Mouse (Mus musculus): ENCODE data around the gene Ablim1. TPM values are rescaled to one million over a fixed set of nuclear protein-coding genes. Genes with fewer than 3 reads are reported as not detected.

The Ablim1 gene
- total and polyA plus RNA-seq, 3 experiments: 101 to 454 (median 418) TPM

- Histone ChIP-seq H3K79me2 (replicated peaks; ENCODE audit: control insufficient read depth, insufficient read depth, low read length) (peaks cover 3% of the 10 kb centered on the region), H3K4me3 (no peak overlapping the region), H3K36me3 (ENCODE audit: control insufficient read depth, insufficient read depth, low read length) (peaks cover 13% of the 10 kb centered on the region), H3K4me1 (ENCODE audit: control insufficient read depth, insufficient read depth, low read length) (peaks cover 2% of the 10 kb centered on the region; the same call in 1 of the 2 replicates), H3K9ac (ENCODE audit: low read depth, low read length) (no peak overlapping the region), H3K27ac (no peak overlapping the region), H3K27me3 (ENCODE audit: control insufficient read depth, insufficient read depth, low read length) (no peaks in the 10 kb centered on the region; the same call in 1 of the 2 replicates)
- intact Hi-C loops (cut with DNase I): no loop called here
- DNase-seq: no peak
- TF ChIP-seq POLR2A (IDR thresholded peaks at IDR 0.05; ENCODE audit: insufficient read depth, low read depth, low read length) (no peak), CTCF (IDR thresholded peaks at IDR 0.05) (no peak), EP300 (IDR thresholded peaks at IDR 0.05; ENCODE audit: insufficient read depth, low read depth, low read length) (no peak)
- 75% methylated on average over 4 of the region's 4 CpGs for WGBS
Observed at GRCm38 (mm10) chr19:57062746-57063145, 252.0 kb downstream of the Ablim1 start.

DNA sequence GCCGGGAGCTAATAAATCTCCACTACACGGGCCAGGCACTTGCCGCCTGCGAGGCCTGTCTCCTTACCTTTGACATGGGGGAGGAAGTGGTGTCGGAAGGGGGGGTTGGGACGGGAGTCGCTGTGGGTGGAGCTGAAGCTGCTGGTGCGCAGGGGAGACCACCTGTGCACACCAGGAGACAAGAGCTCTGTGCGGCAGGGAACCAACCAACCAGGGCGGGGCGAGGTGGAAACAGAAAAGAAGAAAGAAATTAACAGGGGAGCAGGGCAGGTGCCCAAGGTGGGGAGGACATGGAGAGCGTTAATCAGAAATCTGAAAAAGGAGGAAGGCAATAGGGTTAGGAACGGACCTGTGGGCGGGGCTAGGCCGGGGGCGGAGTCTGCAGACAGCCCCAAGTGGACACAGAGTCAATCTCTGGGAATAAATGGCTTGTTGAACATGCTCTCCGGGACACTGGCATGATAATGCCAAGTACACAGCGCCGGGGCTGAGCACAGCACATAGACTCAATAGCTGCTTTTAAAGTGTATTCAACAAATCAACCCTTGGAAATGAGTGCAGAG is 255.6 kb downstream of the Ablim1 start:
- 71% methylated on average over 19 of the region's 19 CpGs for WGBS
- intact Hi-C loops (cut with DNase I): no loop called here
- Histone ChIP-seq H3K4me3 (no peak overlapping the region), H3K36me3 (ENCODE audit: control insufficient read depth, insufficient read depth, low read length) (peaks cover 3% of the 10 kb centered on the region), H3K27me3 (ENCODE audit: control insufficient read depth, insufficient read depth, low read length) (no peaks in the 10 kb centered on the region), H3K4me1 (ENCODE audit: control insufficient read depth, insufficient read depth, low read length) (no peaks in the 10 kb centered on the region), H3K9ac (ENCODE audit: low read depth, low read length) (no peak overlapping the region), H3K79me2 (replicated peaks; ENCODE audit: control insufficient read depth, insufficient read depth, low read length) (no peaks in the 10 kb centered on the region), H3K27ac (no peak overlapping the region)
- DNase-seq: no peak
- no peak for TF ChIP-seq EP300 (IDR thresholded peaks at IDR 0.05; ENCODE audit: insufficient read depth, low read depth, low read length)
- TF ChIP-seq CTCF (IDR thresholded peaks at IDR 0.05): no peak
- TF ChIP-seq POLR2A (IDR thresholded peaks at IDR 0.05; ENCODE audit: insufficient read depth, low read depth, low read length): no peak

- TF ChIP-seq CTCF (IDR thresholded peaks at IDR 0.05): peak; percentile 71
- no peak for TF ChIP-seq EP300 (IDR thresholded peaks at IDR 0.05; ENCODE audit: insufficient read depth, low read depth, low read length)
- Histone ChIP-seq H3K36me3 (ENCODE audit: control insufficient read depth, insufficient read depth, low read length) (no peaks in the 10 kb centered on the region; the same call in none of the 2 replicates), H3K4me3 (no peak overlapping the region), H3K9ac (ENCODE audit: low read depth, low read length) (no peak overlapping the region), H3K79me2 (replicated peaks; ENCODE audit: control insufficient read depth, insufficient read depth, low read length) (no peaks in the 10 kb centered on the region), H3K27me3 (ENCODE audit: control insufficient read depth, insufficient read depth, low read length) (no peaks in the 10 kb centered on the region), H3K27ac (no peak overlapping the region), H3K4me1 (ENCODE audit: control insufficient read depth, insufficient read depth, low read length) (no peaks in the 10 kb centered on the region)
- 99% methylated on average over 2 of the region's 2 CpGs for WGBS
- no peak for DNase-seq
- intact Hi-C loops (cut with DNase I): no loop called here
Observed at GRCm38 (mm10) chr19:57057568-57057967, 257.2 kb downstream of the Ablim1 start.

- Histone ChIP-seq H3K4me3 (no peak overlapping the region), H3K4me1 (ENCODE audit: control insufficient read depth, insufficient read depth, low read length) (no peaks in the 10 kb centered on the region; the same call in 1 of the 2 replicates), H3K79me2 (replicated peaks; ENCODE audit: control insufficient read depth, insufficient read depth, low read length) (no peaks in the 10 kb centered on the region), H3K27me3 (ENCODE audit: control insufficient read depth, insufficient read depth, low read length) (no peaks in the 10 kb centered on the region), H3K36me3 (ENCODE audit: control insufficient read depth, insufficient read depth, low read length) (no peaks in the 10 kb centered on the region; the same call in none of the 2 replicates), H3K9ac (ENCODE audit: low read depth, low read length) (no peak overlapping the region), H3K27ac (no peak overlapping the region)
- WGBS: 76% methylated on average over 16 of the region's 16 CpGs
- intact Hi-C loops (cut with DNase I): no loop called here
- DNase-seq: no peak
- TF ChIP-seq POLR2A (IDR thresholded peaks at IDR 0.05; ENCODE audit: insufficient read depth, low read depth, low read length) (no peak), CTCF (IDR thresholded peaks at IDR 0.05) (no peak)
Observed at GRCm38 (mm10) chr19:57055215-57056120, 259.3 kb downstream of the Ablim1 start.

GRCm38 (mm10) chr19:57052959-57053358 is 261.8 kb downstream of the Ablim1 start:
- 83% methylated on average over 8 of the region's 8 CpGs for WGBS
- Histone ChIP-seq H3K27ac (no peak overlapping the region), H3K79me2 (replicated peaks; ENCODE audit: control insufficient read depth, insufficient read depth, low read length) (no peaks in the 10 kb centered on the region), H3K27me3 (ENCODE audit: control insufficient read depth, insufficient read depth, low read length) (no peaks in the 10 kb centered on the region), H3K9ac (ENCODE audit: low read depth, low read length) (no peak overlapping the region), H3K4me1 (ENCODE audit: control insufficient read depth, insufficient read depth, low read length) (no peaks in the 10 kb centered on the region; the same call in 1 of the 2 replicates), H3K4me3 (no peak overlapping the region), H3K36me3 (ENCODE audit: control insufficient read depth, insufficient read depth, low read length) (no peaks in the 10 kb centered on the region; the same call in none of the 2 replicates)
- DNase-seq: no peak
- intact Hi-C loops (cut with DNase I): no loop called here
- TF ChIP-seq POLR2A (IDR thresholded peaks at IDR 0.05; ENCODE audit: insufficient read depth, low read depth, low read length): no peak
- no peak for TF ChIP-seq CTCF (IDR thresholded peaks at IDR 0.05)
- no peak for TF ChIP-seq EP300 (IDR thresholded peaks at IDR 0.05; ENCODE audit: insufficient read depth, low read depth, low read length)

DNA sequence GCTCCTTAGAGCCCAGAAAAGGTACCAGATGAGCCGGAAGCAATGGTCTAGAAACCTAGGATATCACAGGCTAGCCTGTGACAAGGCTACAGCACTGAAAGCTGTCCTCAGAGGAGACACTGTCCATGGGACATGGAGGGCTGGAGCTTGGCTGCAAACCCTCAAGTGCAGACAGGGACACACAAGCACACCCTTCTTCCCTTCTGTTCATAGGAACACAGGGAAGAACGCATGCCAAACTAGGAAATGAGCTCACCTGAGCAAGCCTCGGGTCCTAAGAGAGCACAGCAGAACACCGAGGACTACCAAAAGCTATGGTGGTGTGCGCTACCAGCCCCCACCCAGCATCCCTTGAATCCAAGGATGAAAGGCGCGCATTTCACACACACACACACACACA is 262.7 kb downstream of the Ablim1 start:
- H3K27ac ChIP-seq: no peak overlapping the region
- TF ChIP-seq CTCF (IDR thresholded peaks at IDR 0.05) (no peak), EP300 (IDR thresholded peaks at IDR 0.05; ENCODE audit: insufficient read depth, low read depth, low read length) (no peak), POLR2A (IDR thresholded peaks at IDR 0.05; ENCODE audit: insufficient read depth, low read depth, low read length) (no peak)
- no peaks in the 10 kb centered on the region; the same call in 1 of the 2 replicates for H3K4me1 ChIP-seq (ENCODE audit: control insufficient read depth, insufficient read depth, low read length)
- no peak overlapping the region for H3K9ac ChIP-seq (ENCODE audit: low read depth, low read length)
- no peaks in the 10 kb centered on the region for H3K27me3 ChIP-seq (ENCODE audit: control insufficient read depth, insufficient read depth, low read length)
- H3K36me3 ChIP-seq (ENCODE audit: control insufficient read depth, insufficient read depth, low read length): peaks cover 2% of the 10 kb centered on the region
- WGBS: 82% methylated on average over 7 of the region's 7 CpGs
- H3K4me3 ChIP-seq: no peak overlapping the region
- no peaks in the 10 kb centered on the region for H3K79me2 ChIP-seq (replicated peaks; ENCODE audit: control insufficient read depth, insufficient read depth, low read length)
- DNase-seq: no peak
- intact Hi-C loops (cut with DNase I): no loop called here

Measured in heart, adult 2 months (tissue).